In the genomic region with DNA sequence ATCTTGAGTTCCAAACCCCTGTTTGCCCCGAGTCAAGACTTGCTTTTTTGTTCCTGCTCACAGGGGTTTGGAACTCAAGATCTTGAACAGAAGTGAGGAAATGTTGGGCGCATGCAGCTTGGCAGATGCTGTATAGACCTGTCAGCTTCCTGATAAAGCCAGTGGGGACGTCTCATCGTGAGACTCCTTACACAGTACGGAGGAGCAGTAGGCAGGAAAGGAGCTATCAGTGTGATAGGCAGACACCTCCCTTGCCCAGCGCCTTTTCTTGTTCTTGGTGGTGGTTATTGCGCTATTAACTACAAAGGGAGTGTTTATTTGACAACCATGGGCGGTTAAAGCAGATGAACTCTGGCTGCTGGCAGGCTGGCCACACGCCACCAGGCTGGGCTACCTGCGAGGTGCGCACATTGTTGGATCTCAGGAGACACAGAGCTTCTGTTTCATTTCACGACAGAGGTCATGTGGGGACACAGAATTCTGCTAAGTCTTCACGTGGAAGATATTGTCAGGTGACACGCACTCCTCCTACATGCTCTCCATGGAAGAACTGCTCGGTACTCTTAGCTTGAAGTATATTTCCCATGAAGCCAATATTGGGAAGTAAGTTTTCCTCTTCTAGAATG, we compare ENCODE assay signal across 18 mouse cellular contexts.
DNase-seq lines count a peak whose midpoint lies in the region; ATAC-seq and TF ChIP-seq lines count a peak whose summit lies in the region.
"Had no signal": no experiment of that assay in that cellular context is flagged by ENCODE, and none has a peak within 500 bp of the region (broad histone marks: within the 10 kb centered on the region; RNA-seq: fewer than 3 reads in every experiment).

No protein-coding gene starts in this region.

- peaks cover 32% of the 10 kb centered on the region for H3K4me1 ChIP-seq in kidney, adult 2 months (ENCODE audit: control insufficient read depth, insufficient read depth, low read length)
- peaks cover 19% of the 10 kb centered on the region for H3K4me1 ChIP-seq in kidney, embryonic 16.5 days (ENCODE audit: insufficient read depth, low read length)

- peak overlapping the region; percentile 3; the same call in 1 of the 2 replicates for H3K27ac ChIP-seq in kidney, adult 2 months (ENCODE audit: insufficient read depth, low read depth, low read length)
- H3K27ac ChIP-seq in kidney, embryonic 16.5 days (ENCODE audit: low read length): no peak overlapping the region
- peak overlapping the region; percentile 31; the same call in 1 of the 2 replicates for H3K27ac ChIP-seq in macrophage
- H3K27ac ChIP-seq: embryonic facial prominence, embryonic 12.5 days had no signal

- no peaks in the 10 kb centered on the region for H3K36me3 ChIP-seq in kidney, adult 2 months (ENCODE audit: control insufficient read depth, insufficient read depth, low read length)
- H3K36me3 ChIP-seq in kidney, embryonic 16.5 days (ENCODE audit: insufficient read depth, low read length): no peaks in the 10 kb centered on the region
- H3K36me3 ChIP-seq in macrophage (ENCODE audit: inconsistent target): no peaks in the 10 kb centered on the region
- H3K36me3 ChIP-seq: embryonic facial prominence, embryonic 12.5 days had no signal

- no peak for TF ChIP-seq POLR2A in kidney, adult 2 months (IDR thresholded peaks at IDR 0.05; ENCODE audit: low read depth, low read length)

- peak; percentile 80 for DNase-seq in kidney, adult 2 months
- DNase-seq in cerebellum, postnatal 10 days: peak; percentile 60 to 63
- DNase-seq in kidney, postnatal 14 days: peak; percentile 65
- DNase-seq in heart, adult 11 months: no peak
- no peak for DNase-seq in thymus, postnatal 14 days
- DNase-seq in T-cell, adult 2 months (ENCODE audit: low spot score): no peak
- DNase-seq: adrenal gland, postnatal 10 days; B cell, adult 2 months; heart, postnatal 14 days; thymus, postnatal 36 days had no signal

- no peak for TF ChIP-seq CTCF in kidney, adult 2 months (conservative IDR thresholded peaks at IDR 0.05; ENCODE audit: insufficient read depth, insufficient read length, low read depth, low read length)

- H3K4me2 ChIP-seq in kidney, embryonic 16.5 days (replicated peaks; ENCODE audit: low read depth, low read length): no peak overlapping the region
- H3K4me2 ChIP-seq: embryonic facial prominence, embryonic 12.5 days had no signal

- no peak overlapping the region for H3K9ac ChIP-seq in kidney, embryonic 16.5 days (replicated peaks; ENCODE audit: low read length)
- H3K9ac ChIP-seq: embryonic facial prominence, embryonic 12.5 days had no signal

- no peaks in the 10 kb centered on the region for H3K27me3 ChIP-seq in kidney, adult 2 months (replicated peaks; ENCODE audit: control insufficient read depth, insufficient read depth, low read length)
- no peaks in the 10 kb centered on the region for H3K27me3 ChIP-seq in kidney, embryonic 16.5 days (ENCODE audit: insufficient read depth, low read length)
- H3K27me3 ChIP-seq: embryonic facial prominence, embryonic 12.5 days; Patski had no signal

- 45% methylated on average over 15 of the region's 15 CpGs for WGBS in kidney, adult 2 months
- WGBS in kidney, embryonic 16.5 days: 62% methylated on average over 15 of the region's 15 CpGs
- 58% methylated on average over 15 of the region's 15 CpGs for WGBS in macrophage (ENCODE audit: missing documents)

- H3K9me3 ChIP-seq in kidney, embryonic 16.5 days (ENCODE audit: low read length): no peaks in the 10 kb centered on the region
- H3K9me3 ChIP-seq: embryonic facial prominence, embryonic 12.5 days had no signal

- H3K79me2 ChIP-seq in macrophage (ENCODE audit: inconsistent target): peaks cover 80% of the 10 kb centered on the region

- no peak for ATAC-seq in kidney, embryonic 16.5 days (ENCODE audit: low FRiP score, low TSS enrichment)
- ATAC-seq: forebrain, embryonic 14.5 days; inflammation-experienced regulatory T-cells, adult 6 months; lung, postnatal 0 days; Patski had no signal

- H3K4me3 ChIP-seq in kidney, adult 2 months (ENCODE audit: insufficient read depth, low read depth, low read length): no peak overlapping the region
- no peak overlapping the region for H3K4me3 ChIP-seq in kidney, embryonic 16.5 days (ENCODE audit: low read length)
- H3K4me3 ChIP-seq in macrophage (ENCODE audit: inconsistent target): no peak overlapping the region
- H3K4me3 ChIP-seq: embryonic facial prominence, embryonic 12.5 days; myocyte had no signal

Comparison
In these comparisons a context has a peak if more than half of its experiments do, and no peak if none do; other contexts are left out.
1. DNase-seq: peak in kidney, adult 2 months (single experiment), cerebellum, postnatal 10 days (2 of 2) and kidney, postnatal 14 days (single experiment); none in heart, adult 11 months (single experiment), thymus, postnatal 14 days (single experiment) and T-cell, adult 2 months (single experiment).